Mouse (Mus musculus): ENCODE measurements at regions not wholly inside any gene's neighbourhood (a gene's known extent, or its start where the extent isn't known, plus 50 kb on each side); places are given as distances from the start of the nearest gene placed in this dataset.

DNA sequence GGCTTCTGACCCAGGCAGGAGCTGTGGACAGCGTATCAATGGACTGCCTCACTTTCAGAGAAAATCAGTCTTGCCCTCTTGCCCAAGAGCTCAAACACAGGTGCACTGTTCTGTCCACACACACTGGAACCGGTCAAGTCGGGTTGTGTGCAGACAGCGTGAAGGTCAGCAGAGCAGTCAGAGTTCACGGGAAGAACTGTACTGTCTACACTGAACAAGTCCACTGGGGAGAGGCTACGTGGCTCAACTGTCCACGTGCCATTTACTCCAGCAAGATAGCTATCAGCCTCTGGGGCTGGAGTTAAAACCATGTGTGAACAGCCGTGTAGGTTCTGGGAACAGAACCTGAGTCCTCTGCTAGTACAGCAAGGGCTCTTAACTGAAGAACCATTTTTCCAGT is 70.8 kb downstream of the Rplp1 start:
- 68% methylated on average over 8 of the region's 8 CpGs for WGBS

DNA sequence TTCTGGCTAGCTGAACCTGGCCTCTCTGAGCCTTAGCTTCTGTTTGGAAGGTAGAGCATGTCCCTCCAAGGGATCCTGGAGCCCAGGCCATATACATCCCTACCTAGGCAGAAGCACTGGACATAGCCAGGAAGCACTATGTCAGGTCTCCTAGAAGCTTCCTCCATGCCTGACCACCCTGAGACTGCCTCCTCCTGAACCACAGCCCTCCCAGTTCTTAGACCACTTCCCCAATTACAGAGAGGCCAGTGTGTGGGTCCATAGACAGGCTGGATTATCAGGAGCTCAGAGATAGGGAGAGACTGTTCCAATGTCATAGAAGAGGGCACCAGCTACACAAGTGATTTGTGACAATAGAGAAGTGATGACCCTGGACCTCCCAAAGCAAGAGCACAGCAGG is 72.0 kb downstream of the Rplp1 start:
- Histone ChIP-seq H3K27me3 (0 out of 2 replicates have a peak, but pooled peaks cover 3% of the 10 kb centered on the region), H3K9ac (no peak overlapping the region), H3K4me2 (no peak overlapping the region), H3K4me1 (peaks cover 22% of the 10 kb centered on the region; the same call in 1 of the 2 replicates), H3K27ac (no peak overlapping the region), H3K36me3 (no peaks in the 10 kb centered on the region), H3K4me3 (no peak overlapping the region), H3K9me3 (no peaks in the 10 kb centered on the region)
- no peak for ATAC-seq (ENCODE audit: borderline replicate concordance, extremely low read depth, low FRiP score, low TSS enrichment)

More for the DNA sequence above, 70.8 kb downstream of the Rplp1 start:
- no peaks in the 10 kb centered on the region for H3K36me3 ChIP-seq
- H3K4me1 ChIP-seq = peaks cover 22% of the 10 kb centered on the region; the same call in 1 of the 2 replicates
- no peak overlapping the region for H3K4me2 ChIP-seq
- 0 out of 2 replicates have a peak, but pooled peaks cover 3% of the 10 kb centered on the region for H3K27me3 ChIP-seq
- H3K27ac ChIP-seq = no peak overlapping the region
- ATAC-seq (ENCODE audit: borderline replicate concordance, extremely low read depth, low FRiP score, low TSS enrichment) = no peak
- H3K9ac ChIP-seq = no peak overlapping the region
- H3K4me3 ChIP-seq = no peak overlapping the region
- H3K9me3 ChIP-seq = no peaks in the 10 kb centered on the region

DNA sequence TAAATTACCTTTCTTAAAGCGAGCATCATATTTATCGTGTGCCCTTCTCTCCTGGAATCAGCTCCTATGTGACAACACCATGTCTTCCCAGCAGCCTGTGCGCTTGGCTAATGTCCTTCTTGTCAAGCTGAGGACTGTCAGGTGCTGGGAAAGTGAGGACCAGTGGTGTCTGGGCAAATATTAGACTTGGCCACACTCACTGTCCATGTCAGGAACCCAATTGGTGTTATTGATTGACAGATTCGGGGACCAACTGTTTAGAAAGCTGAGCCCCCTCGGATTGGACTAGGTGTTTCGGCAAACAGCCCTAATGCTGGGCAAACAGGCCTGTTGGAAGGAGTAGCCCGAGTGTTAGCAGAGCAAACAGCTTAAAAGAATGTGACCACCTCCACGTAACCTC is 73.1 kb downstream of the Rplp1 start:
- 0 out of 2 replicates have a peak, but pooled peaks cover 3% of the 10 kb centered on the region for H3K27me3 ChIP-seq
- no peak overlapping the region for H3K9ac ChIP-seq
- ATAC-seq (ENCODE audit: borderline replicate concordance, extremely low read depth, low FRiP score, low TSS enrichment) = no peak
- peaks cover 22% of the 10 kb centered on the region; the same call in 1 of the 2 replicates for H3K4me1 ChIP-seq
- H3K9me3 ChIP-seq = no peaks in the 10 kb centered on the region
- H3K4me3 ChIP-seq = no peak overlapping the region
- 61% methylated on average over 8 of the region's 8 CpGs for WGBS
- no peak overlapping the region for H3K4me2 ChIP-seq
- H3K27ac ChIP-seq = peak overlapping the region; percentile 15; the same call in 1 of the 2 replicates
- H3K36me3 ChIP-seq = no peaks in the 10 kb centered on the region

DNA sequence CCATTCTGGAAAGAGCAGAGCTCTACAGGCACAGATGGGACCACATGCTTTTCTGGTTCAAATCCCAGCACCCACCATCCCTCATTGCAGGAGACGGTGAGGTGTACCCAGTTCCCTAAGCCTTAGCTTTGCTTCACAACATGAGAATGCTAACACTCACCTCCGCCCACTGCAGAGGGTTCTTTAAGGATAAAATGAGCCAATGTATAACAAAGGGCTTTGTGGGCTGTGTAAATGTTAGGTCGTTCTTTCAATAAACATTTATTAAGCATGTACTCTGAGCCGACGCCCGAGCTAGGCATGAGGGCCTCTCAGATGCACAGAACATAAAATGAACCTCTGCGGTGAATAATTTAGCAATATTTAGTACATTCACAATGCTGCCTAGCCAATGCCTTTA is 74.0 kb downstream of the Rplp1 start:
- Histone ChIP-seq H3K36me3 (no peaks in the 10 kb centered on the region), H3K27me3 (0 out of 2 replicates have a peak, but pooled peaks cover 5% of the 10 kb centered on the region), H3K9ac (no peak overlapping the region), H3K27ac (0 out of 2 replicates have a peak overlapping the region, but pooled peaks have one; percentile 15), H3K4me1 (peaks cover 22% of the 10 kb centered on the region; the same call in 1 of the 2 replicates), H3K4me3 (no peak overlapping the region), H3K4me2 (no peak overlapping the region), H3K9me3 (no peaks in the 10 kb centered on the region)
- no peak for ATAC-seq (ENCODE audit: borderline replicate concordance, extremely low read depth, low FRiP score, low TSS enrichment)
- WGBS = 56% methylated on average over 7 of the region's 7 CpGs

DNA sequence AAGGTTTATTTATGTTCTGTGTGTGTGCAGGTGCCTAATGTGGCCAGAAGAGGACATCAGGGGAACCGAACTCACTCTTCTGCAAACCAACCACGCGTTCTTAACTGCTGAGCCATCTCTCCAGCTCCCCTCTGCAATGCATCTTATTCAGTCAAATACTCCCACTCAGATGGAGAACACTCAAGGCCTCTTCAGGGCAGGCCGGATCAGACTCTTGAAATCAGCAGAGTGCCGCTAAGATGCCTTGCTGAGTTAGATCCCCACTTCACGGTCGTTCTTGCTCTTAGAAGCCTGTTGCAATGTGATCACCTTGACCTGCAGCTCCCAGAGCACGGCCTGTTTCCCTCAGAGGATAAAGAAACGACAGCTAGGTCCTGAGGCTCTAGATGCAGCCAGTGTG is 81.1 kb downstream of the Rplp1 start:
- WGBS = 57% methylated on average over 9 of the region's 9 CpGs
- Histone ChIP-seq H3K9ac (no peak overlapping the region), H3K27ac (no peak overlapping the region), H3K36me3 (no peaks in the 10 kb centered on the region), H3K4me3 (no peak overlapping the region), H3K4me2 (no peak overlapping the region), H3K9me3 (no peaks in the 10 kb centered on the region), H3K4me1 (0 out of 2 replicates have a peak, but pooled peaks cover 5% of the 10 kb centered on the region), H3K27me3 (peaks cover 17% of the 10 kb centered on the region; the same call in 1 of the 2 replicates)
- ATAC-seq (ENCODE audit: borderline replicate concordance, extremely low read depth, low FRiP score, low TSS enrichment) = no peak

DNA sequence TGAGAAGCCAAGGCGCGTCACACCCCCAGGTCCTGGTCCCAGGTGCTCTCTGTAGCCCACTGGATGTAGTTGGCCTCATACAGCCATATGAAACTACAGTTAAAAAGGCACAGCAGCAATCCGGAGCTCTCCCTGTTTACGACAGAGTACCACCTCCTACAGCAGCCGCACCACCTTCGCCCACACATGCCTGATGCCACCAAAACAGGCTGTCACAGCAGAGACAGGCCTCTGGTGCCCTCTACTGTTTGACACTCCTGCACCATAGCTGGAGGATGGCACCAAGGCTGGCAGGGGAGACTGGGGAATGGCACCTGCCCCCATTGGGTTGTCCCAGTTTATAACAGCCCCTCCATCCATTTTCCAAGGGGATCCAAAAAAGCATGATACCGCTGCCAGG is 84.1 kb downstream of the Rplp1 start:
- no peak overlapping the region for H3K4me2 ChIP-seq
- H3K4me1 ChIP-seq = 0 out of 2 replicates have a peak, but pooled peaks cover 5% of the 10 kb centered on the region
- WGBS = 72% methylated on average over 7 of the region's 7 CpGs
- no peak overlapping the region for H3K9ac ChIP-seq
- ATAC-seq (ENCODE audit: borderline replicate concordance, extremely low read depth, low FRiP score, low TSS enrichment) = 0 out of 2 replicates have a peak, but pooled peaks have one; percentile 32
- peaks cover 20% of the 10 kb centered on the region; the same call in 1 of the 2 replicates for H3K27me3 ChIP-seq
- H3K27ac ChIP-seq = no peak overlapping the region
- no peak overlapping the region for H3K4me3 ChIP-seq
- H3K9me3 ChIP-seq = no peaks in the 10 kb centered on the region
- no peaks in the 10 kb centered on the region for H3K36me3 ChIP-seq

DNA sequence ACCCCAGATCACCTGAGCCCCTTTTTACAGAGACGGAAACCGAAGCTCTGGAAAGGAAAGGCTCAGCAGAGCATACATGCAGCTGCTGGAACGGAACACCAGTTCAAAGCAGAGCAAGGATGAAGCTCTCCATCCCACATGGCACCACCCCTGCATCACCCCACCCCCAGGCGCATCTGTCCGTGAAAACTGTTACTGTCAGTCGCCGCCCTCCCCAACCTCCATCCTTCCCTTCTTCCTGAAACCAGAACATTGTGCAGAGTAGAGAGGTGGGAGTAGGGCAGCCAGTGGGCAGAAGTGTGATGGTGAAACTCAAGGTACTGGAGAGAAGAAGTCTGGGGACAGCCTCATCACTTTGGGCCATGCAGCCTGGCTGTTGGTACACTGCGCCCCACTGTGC is 84.6 kb downstream of the Rplp1 start:
- H3K4me3 ChIP-seq = no peak overlapping the region
- H3K27me3 ChIP-seq = peaks cover 20% of the 10 kb centered on the region; the same call in 1 of the 2 replicates
- no peaks in the 10 kb centered on the region for H3K9me3 ChIP-seq
- no peak for ATAC-seq (ENCODE audit: borderline replicate concordance, extremely low read depth, low FRiP score, low TSS enrichment)
- H3K36me3 ChIP-seq = no peaks in the 10 kb centered on the region
- H3K4me1 ChIP-seq = 0 out of 2 replicates have a peak, but pooled peaks cover 5% of the 10 kb centered on the region
- H3K4me2 ChIP-seq = no peak overlapping the region
- H3K27ac ChIP-seq = no peak overlapping the region
- 73% methylated on average over 8 of the region's 8 CpGs for WGBS
- H3K9ac ChIP-seq = no peak overlapping the region

DNA sequence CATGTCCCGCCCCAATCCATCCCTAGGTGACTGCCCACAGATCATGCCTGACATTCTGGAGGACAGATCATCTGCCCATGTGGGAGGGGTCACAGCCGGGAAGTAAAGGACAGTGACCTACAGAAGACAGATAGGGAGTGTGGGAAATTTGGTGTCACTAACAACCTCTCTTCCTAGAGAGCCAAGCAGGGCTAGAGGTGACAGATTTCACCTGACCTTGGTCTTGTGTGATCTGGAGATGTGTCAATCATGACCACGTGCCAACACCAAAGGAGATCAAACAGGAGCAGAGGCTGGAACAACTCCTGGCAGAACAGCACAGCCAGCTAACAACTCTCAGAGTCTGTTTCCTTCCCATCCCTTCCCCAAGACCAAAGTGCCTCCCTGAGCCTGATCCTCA is 85.0 kb downstream of the Rplp1 start:
- Histone ChIP-seq H3K9me3 (no peaks in the 10 kb centered on the region), H3K4me3 (no peak overlapping the region), H3K4me2 (no peak overlapping the region), H3K27ac (no peak overlapping the region), H3K36me3 (no peaks in the 10 kb centered on the region), H3K9ac (no peak overlapping the region), H3K27me3 (peaks cover 20% of the 10 kb centered on the region; the same call in 1 of the 2 replicates), H3K4me1 (0 out of 2 replicates have a peak, but pooled peaks cover 5% of the 10 kb centered on the region)
- ATAC-seq (ENCODE audit: borderline replicate concordance, extremely low read depth, low FRiP score, low TSS enrichment) = no peak
- 69% methylated on average over 3 of the region's 3 CpGs for WGBS

DNA sequence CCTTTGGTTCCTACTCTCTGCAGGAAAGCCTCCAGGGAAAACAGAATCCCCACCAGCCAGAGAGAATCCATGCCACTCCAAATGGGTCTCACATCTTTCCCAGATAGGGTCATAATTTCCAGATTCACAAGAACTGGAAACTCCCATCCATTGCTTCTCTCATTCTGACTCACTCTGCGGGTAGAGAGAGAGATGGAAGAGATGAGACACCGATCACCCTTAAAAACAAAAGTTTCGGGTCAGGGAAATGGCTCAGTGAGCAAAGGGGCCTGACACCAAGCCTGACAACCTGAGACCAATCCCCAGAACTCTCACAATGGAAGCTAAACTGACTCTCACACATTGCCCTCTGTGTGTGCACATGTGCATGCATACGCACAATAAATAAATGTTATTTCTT is 86.6 kb downstream of the Rplp1 start:
- Histone ChIP-seq H3K9me3 (no peaks in the 10 kb centered on the region), H3K4me2 (no peak overlapping the region), H3K36me3 (no peaks in the 10 kb centered on the region), H3K27me3 (peaks cover 20% of the 10 kb centered on the region; the same call in 1 of the 2 replicates), H3K9ac (no peak overlapping the region), H3K27ac (no peak overlapping the region), H3K4me3 (no peak overlapping the region), H3K4me1 (no peaks in the 10 kb centered on the region)
- ATAC-seq (ENCODE audit: borderline replicate concordance, extremely low read depth, low FRiP score, low TSS enrichment) = no peak
- 91% methylated on average over 4 of the region's 4 CpGs for whole genome bisulfite sequencing

DNA sequence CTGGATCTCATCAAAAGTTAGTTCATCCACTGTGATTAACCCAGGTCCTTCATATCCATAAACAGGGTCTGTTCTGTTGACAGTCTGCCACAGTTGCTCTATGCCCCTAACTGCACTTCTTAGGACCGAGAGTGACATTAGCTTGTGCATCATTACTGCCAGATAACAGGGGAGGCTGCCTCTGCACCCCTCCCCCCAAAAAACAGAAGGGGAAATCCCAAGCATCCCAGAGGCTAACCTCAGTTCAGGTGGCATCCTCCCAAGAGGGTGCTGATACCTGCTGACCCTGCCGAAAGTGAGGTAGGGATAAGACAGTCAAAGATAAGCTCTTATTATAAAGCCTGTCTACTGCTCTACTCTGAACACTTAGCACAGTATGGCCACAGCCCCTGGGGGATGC is 87.3 kb downstream of the Rplp1 start:
- H3K4me3 ChIP-seq = no peak overlapping the region
- H3K27ac ChIP-seq = no peak overlapping the region
- 66% methylated on average over 2 of the region's 2 CpGs for WGBS
- no peaks in the 10 kb centered on the region for H3K9me3 ChIP-seq
- H3K4me1 ChIP-seq = no peaks in the 10 kb centered on the region
- no peak overlapping the region for H3K9ac ChIP-seq
- H3K36me3 ChIP-seq = no peaks in the 10 kb centered on the region
- H3K4me2 ChIP-seq = no peak overlapping the region
- H3K27me3 ChIP-seq = peaks cover 20% of the 10 kb centered on the region; the same call in 1 of the 2 replicates
- no peak for ATAC-seq (ENCODE audit: borderline replicate concordance, extremely low read depth, low FRiP score, low TSS enrichment)

DNA sequence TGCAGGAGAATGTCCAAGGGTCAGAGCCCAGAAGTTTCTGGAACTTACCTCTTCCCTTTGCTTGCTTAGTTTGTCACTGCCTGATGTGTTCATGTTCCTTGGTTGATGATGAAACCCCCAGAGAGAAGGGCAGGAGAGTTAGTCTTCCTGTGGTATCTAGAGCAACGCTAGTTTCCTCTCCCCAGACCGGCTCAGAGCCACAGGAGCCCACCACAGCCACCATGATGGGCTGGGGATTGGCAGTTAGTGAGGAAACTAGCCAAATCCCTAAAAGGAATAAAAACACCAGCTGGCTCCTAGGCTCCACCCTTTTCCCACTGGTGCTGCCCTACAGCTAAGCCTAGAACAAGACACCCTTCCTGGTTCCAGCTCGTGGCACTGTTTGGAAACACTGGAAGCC is 87.9 kb downstream of the Rplp1 start:
- Histone ChIP-seq H3K4me1 (no peaks in the 10 kb centered on the region), H3K9ac (no peak overlapping the region), H3K27me3 (peaks cover 20% of the 10 kb centered on the region; the same call in 1 of the 2 replicates), H3K27ac (no peak overlapping the region), H3K4me3 (no peak overlapping the region), H3K9me3 (no peaks in the 10 kb centered on the region), H3K36me3 (no peaks in the 10 kb centered on the region), H3K4me2 (no peak overlapping the region)
- no peak for ATAC-seq (ENCODE audit: borderline replicate concordance, extremely low read depth, low FRiP score, low TSS enrichment)
- WGBS = 64% methylated on average over 3 of the region's 3 CpGs

DNA sequence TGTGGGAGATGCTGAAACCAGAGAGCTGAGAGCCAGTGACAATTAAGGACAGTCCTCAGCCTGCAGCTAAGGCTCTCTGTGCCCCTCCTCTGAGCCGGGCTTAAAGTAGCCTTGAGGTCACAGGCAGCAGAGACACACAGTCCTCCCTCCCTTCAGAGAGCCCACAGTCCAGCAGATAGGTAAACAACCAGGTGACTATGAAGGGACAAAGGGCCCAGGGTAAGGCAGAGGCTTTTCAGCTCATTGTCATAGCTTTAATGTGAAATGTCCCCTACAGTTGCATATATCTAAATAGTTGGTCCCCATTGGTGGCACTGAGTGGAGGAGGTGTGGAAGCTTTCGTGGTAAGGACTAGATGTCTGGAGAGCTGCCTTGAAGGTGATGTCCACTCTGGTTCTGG is 88.5 kb downstream of the Rplp1 start:
- Histone ChIP-seq H3K36me3 (no peaks in the 10 kb centered on the region), H3K4me1 (no peaks in the 10 kb centered on the region), H3K27ac (no peak overlapping the region), H3K27me3 (peaks cover 20% of the 10 kb centered on the region; the same call in 1 of the 2 replicates), H3K9me3 (no peaks in the 10 kb centered on the region), H3K4me2 (no peak overlapping the region), H3K9ac (no peak overlapping the region), H3K4me3 (no peak overlapping the region)
- ATAC-seq (ENCODE audit: borderline replicate concordance, extremely low read depth, low FRiP score, low TSS enrichment) = no peak
- 54% methylated on average over 2 of the region's 2 CpGs for WGBS
